Comparison of ENCODE assay signal across 9 mouse cellular contexts in the genomic region with DNA sequence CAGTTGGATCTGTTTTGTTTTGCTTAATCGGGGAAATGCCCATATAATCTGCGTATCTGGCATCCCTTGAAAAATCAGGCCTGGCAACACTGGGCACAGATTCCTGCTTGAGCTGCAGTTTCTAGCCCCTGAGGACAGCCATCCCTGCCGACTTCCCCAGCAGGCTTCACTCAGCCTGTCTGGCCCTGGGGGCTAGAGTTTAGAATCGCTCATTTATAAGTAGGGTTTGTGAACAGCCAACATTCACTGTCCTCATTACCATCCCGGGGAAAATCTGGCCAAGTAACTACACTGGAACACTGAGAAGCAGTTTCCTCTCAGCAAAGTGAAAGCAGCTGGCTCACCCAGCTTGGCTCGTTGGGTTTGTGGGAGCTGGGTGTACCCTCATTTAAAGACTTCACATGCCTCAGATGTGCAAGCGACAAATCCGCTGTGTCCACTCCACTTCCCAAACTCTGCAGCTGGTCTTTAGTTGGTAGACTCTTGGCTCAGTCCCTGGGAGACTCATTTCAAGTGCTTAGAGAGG. TPM values are rescaled to one million over a fixed set of nuclear protein-coding genes. Genes with fewer than 3 reads are reported as not detected.
A peak's percentile ranks its signal among the peaks of the same experiment; 100 is the strongest.
DNase-seq lines count a peak whose midpoint lies in the region; ATAC-seq and TF ChIP-seq lines count a peak whose summit lies in the region.
"Had no signal": no experiment of that assay in that cellular context is flagged by ENCODE, and none has a peak within 500 bp of the region (broad histone marks: within the 10 kb centered on the region; RNA-seq: fewer than 3 reads in every experiment).

No protein-coding gene starts in this region.

- no peaks in the 10 kb centered on the region for H3K9me3 ChIP-seq in forebrain, postnatal 0 days (ENCODE audit: low read length)
- H3K9me3 ChIP-seq in hindbrain, embryonic 10.5 days: no peaks in the 10 kb centered on the region
- H3K9me3 ChIP-seq in stomach, embryonic 14.5 days (ENCODE audit: control insufficient read depth, low read depth, low read length): no peaks in the 10 kb centered on the region

- no peaks in the 10 kb centered on the region for H3K36me3 ChIP-seq in spleen, adult 2 months (ENCODE audit: control insufficient read depth, insufficient read depth, low read length)
- H3K36me3 ChIP-seq in forebrain, postnatal 0 days (ENCODE audit: insufficient read depth): no peaks in the 10 kb centered on the region
- H3K36me3 ChIP-seq in hindbrain, embryonic 10.5 days: no peaks in the 10 kb centered on the region
- no peaks in the 10 kb centered on the region for H3K36me3 ChIP-seq in stomach, embryonic 14.5 days (ENCODE audit: control insufficient read depth, insufficient read depth, low read length)

- 0 out of 2 replicates have a peak overlapping the region, but pooled peaks have one; percentile 4 for H3K27ac ChIP-seq in spleen, adult 2 months (ENCODE audit: insufficient read depth, low read length)
- peak overlapping the region; percentile 64 for H3K27ac ChIP-seq in forebrain, postnatal 0 days (ENCODE audit: low read depth, low read length)
- H3K27ac ChIP-seq in hindbrain, embryonic 10.5 days: peak overlapping the region; percentile 14; the same call in 1 of the 2 replicates
- H3K27ac ChIP-seq in stomach, embryonic 14.5 days (ENCODE audit: low read length): peak overlapping the region; percentile 48; the same call in 1 of the 2 replicates
- H3K27ac ChIP-seq: liver, embryonic 14.5 days had no signal

- no peak for TF ChIP-seq POLR2A in spleen, adult 2 months (IDR thresholded peaks at IDR 0.05; ENCODE audit: low read depth, low read length)

- TF ChIP-seq CTCF in spleen, adult 2 months (IDR thresholded peaks at IDR 0.05; ENCODE audit: extremely low read depth, insufficient read depth, insufficient read length, insufficient replicate concordance): no peak
- TF ChIP-seq CTCF in forebrain, postnatal 0 days (IDR thresholded peaks at IDR 0.05; ENCODE audit: low read depth): no peak

- H3K9ac ChIP-seq in forebrain, postnatal 0 days: no peak overlapping the region
- no peak overlapping the region for H3K9ac ChIP-seq in stomach, embryonic 14.5 days (replicated peaks; ENCODE audit: low read depth, low read length)
- H3K9ac ChIP-seq: liver, embryonic 14.5 days had no signal

- H3K4me2 ChIP-seq in forebrain, postnatal 0 days (ENCODE audit: low read depth): no peak overlapping the region
- no peak overlapping the region for H3K4me2 ChIP-seq in stomach, embryonic 14.5 days (replicated peaks; ENCODE audit: low read depth, low read length)

- DNase-seq in spleen, adult 2 months (ENCODE audit: low read depth in 1 of 2, low spot score in 2 of 2): no peak
- no peak for DNase-seq in spleen, adult 18-20 months
- peak; percentile 77 for DNase-seq in forebrain, postnatal 0 days
- peak; percentile 20 for DNase-seq in hindbrain, embryonic 10.5 days (ENCODE audit: low spot score)
- peak; percentile 77 for DNase-seq in layer of hippocampus, adult 9-11 months
- peak; percentile 24 for DNase-seq in lung, postnatal 25 days (ENCODE audit: low spot score)
- no peak for DNase-seq in yolk sac, embryonic 10.5 days (ENCODE audit: low spot score)

- 69% methylated on average over 8 of the region's 8 CpGs for WGBS in spleen, adult 2 months
- WGBS in forebrain, postnatal 0 days: 15% methylated on average over 8 of the region's 8 CpGs
- 61% methylated on average over 8 of the region's 8 CpGs for WGBS in hindbrain, embryonic 10.5 days
- WGBS in stomach, embryonic 14.5 days: 54% methylated on average over 8 of the region's 8 CpGs

- no peak overlapping the region for H3K4me3 ChIP-seq in spleen, adult 2 months (ENCODE audit: extremely low read depth, insufficient read depth, insufficient read length)
- H3K4me3 ChIP-seq in forebrain, postnatal 0 days (ENCODE audit: low read depth, low read length): no peak overlapping the region
- H3K4me3 ChIP-seq in hindbrain, embryonic 10.5 days: no peak overlapping the region
- no peak overlapping the region for H3K4me3 ChIP-seq in stomach, embryonic 14.5 days (ENCODE audit: low read depth, low read length)

- no peaks in the 10 kb centered on the region for H3K27me3 ChIP-seq in spleen, adult 2 months (ENCODE audit: control insufficient read depth, insufficient read depth, low read length)
- H3K27me3 ChIP-seq in forebrain, postnatal 0 days (ENCODE audit: insufficient read depth, low read length): no peaks in the 10 kb centered on the region
- H3K27me3 ChIP-seq in hindbrain, embryonic 10.5 days (ENCODE audit: insufficient read depth, poor library complexity, severe bottlenecking): no peaks in the 10 kb centered on the region
- H3K27me3 ChIP-seq in stomach, embryonic 14.5 days (ENCODE audit: control insufficient read depth, insufficient read depth, low read length): no peaks in the 10 kb centered on the region

- ATAC-seq in forebrain, postnatal 0 days: peak; percentile 93
- no peak for ATAC-seq in stomach, embryonic 14.5 days (ENCODE audit: insufficient number of reproducible peaks, insufficient read depth, low FRiP score, low read depth)

- H3K4me1 ChIP-seq in spleen, adult 2 months (ENCODE audit: control insufficient read depth, insufficient read depth, insufficient read length): no peaks in the 10 kb centered on the region
- H3K4me1 ChIP-seq in forebrain, postnatal 0 days (ENCODE audit: insufficient read depth): peaks cover 3% of the 10 kb centered on the region; the same call in 1 of the 2 replicates
- peaks cover 21% of the 10 kb centered on the region for H3K4me1 ChIP-seq in hindbrain, embryonic 10.5 days (replicated peaks)
- H3K4me1 ChIP-seq in stomach, embryonic 14.5 days (ENCODE audit: control insufficient read depth, insufficient read depth, low read length): peaks cover 11% of the 10 kb centered on the region

RNA-seq across cellular contexts. Expression of gene Ssr3, which starts 49.2 kb away (rescaled TPM):
- 21.8 and 21.9 TPM in 2 replicates for polyA plus RNA-seq in spleen, adult 2 months (2012; rRNA removed)
- total RNA-seq in forebrain, postnatal 0 days (2014; rRNA removed): 146 and 174 TPM in 2 replicates
- polyA plus RNA-seq in forebrain, postnatal 0 days (2015; fragmentation: Nextera tagmentation; extraction: Ambion mirVana): 149 and 155 TPM in 2 replicates
- polyA plus RNA-seq in hindbrain, embryonic 10.5 days (2016; fragmentation: Nextera tagmentation; extraction: Ambion mirVana): 180 and 231 TPM in 2 replicates
- 272 and 305 TPM in 2 replicates for polyA plus RNA-seq in stomach, embryonic 14.5 days (2014; fragmentation: Nextera tagmentation; extraction: Ambion mirVana)

Comparison
In these comparisons a context has a peak if more than half of its experiments do, and no peak if none do; other contexts are left out.
1. DNase-seq: peak in forebrain, postnatal 0 days (single experiment), hindbrain, embryonic 10.5 days (single experiment), layer of hippocampus, adult 9-11 months (single experiment) and lung, postnatal 25 days (single experiment); none in spleen, adult 2 months (0 of 2), spleen, adult 18-20 months (0 of 2) and yolk sac, embryonic 10.5 days (single experiment).
2. H3K27ac ChIP-seq: peak in every context shown above with its lines; median percentile 64 in forebrain, postnatal 0 days; 48 in stomach, embryonic 14.5 days; 14 in hindbrain, embryonic 10.5 days; 4 in spleen, adult 2 months.